Mouse (Mus musculus): ENCODE measurements around the gene Brca2.

Gene Brca2

DNA sequence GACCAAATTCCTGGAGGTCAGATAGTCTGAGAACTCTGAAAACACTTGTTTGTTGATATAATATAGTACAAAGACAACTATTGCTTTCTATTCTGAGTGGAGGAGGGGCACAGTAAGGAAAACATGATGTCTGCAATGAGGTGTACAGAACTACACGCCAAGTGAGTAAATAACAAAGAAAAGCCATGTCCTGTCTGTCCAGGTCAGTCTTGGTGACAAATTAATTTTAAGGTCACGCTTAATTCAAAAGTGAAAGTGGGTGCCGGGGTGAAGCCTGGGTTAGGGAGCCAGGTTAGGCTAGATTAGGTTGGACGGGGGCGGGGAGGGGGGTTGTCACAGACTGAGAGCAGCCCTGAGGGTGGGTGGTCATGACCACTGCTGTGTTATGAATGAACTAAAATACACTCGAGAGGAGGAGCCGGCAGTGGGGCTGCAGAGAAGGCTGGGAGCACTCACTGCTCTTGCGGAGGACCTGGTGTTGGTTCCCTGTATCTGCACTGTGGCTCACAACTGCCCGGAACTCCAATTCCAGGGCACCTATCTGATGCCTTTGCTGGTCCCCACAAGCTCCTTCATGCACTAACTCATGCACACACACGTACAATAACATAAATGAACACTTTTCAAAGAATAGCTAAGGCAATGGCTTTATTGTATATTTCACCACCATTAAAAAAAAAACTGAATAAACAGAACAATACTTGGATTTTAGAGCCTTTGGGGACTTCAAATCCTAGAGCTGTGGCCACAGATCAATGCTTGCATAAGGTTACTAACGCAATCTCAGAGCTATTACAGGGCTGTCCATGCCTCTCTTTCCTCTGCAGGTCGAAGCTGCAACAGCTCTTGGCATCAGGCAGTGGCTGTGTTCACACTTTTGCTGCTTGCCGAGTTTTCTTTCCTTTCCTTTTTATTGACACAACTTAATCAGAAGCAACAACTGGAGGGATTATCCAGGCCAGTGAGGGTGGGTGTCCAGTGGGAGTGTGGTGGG is 77.2 kb downstream of the Brca2 start:
- DNase-seq, result no peak

DNA sequence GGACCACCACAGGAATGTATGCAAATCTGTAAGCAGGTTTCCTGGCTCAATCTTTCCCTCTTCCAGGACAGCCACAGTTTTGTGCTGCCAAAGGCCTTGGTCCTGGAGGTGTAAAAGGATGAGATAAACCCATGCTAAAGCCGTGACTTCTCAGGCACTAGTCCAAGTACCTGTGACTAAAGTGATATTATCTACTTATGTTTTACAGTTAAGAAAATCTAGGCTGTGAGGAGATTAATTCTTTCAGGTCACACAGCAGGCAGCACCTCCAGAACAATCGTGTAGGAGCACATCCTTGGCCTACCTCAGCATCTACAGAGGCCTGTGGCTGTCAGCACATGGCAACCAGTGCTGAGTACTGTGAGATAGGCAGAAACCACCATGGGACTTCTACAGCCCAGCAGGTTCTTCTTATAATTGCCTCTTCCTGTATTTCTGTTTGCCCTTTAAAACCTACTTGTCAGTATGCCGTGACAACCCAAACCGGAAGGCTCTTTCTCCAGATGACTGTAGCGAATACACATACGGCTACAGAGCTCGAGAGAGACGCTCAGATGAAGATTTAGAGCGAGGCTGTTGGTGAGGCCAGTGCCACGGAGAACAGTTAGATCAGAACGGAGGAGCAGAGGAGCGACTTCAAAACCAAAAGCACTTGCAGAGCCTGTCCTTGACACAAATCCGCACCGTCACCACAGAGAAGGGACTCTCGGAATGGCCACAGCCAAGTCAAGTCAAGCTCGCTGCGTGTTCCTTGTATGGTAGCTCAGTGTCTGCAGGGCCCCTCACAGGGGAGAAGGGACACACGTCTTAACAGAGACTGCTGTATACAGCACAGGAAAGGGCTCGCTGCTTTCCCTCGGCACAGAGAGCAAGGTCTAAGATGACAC is 78.4 kb downstream of the Brca2 start:
- DNase-seq, result no peak

DNA sequence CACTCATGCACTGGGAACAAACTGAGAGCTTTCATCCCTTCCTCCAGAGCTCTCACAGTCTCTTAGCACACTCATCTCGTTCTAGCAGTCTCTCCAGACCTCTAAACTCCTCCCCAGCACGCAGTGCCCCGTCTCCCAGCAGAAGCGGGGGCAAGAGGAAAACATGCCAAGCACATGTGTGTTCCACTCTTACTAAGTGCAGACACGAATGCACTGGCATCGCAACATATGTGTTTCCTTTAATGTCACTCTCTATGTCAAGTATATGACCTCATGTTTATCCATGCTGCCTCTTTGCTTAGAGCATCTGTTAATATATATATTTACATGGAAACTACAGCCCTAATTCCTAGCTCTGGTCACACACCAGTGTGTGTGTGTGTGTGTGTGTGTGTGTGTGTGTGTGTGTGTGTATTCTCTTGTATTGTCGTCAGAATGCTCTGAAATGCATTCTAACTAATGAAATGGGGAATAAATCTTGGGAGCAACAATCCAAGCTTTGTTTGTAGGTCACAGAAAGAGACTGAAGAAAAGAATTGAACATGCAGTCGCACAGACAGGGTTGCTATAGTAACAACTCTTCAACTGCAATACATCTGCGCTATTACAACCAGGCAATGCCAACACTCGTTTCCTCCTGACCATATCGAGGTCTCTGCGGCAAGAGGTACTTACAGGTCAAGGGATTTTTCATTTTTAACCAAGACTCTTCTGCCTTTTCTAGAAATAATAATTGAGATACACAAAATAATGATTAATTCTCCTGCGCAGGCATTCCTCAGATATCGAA is 79.2 kb downstream of the Brca2 start:
- no peak for DNase-seq

DNA sequence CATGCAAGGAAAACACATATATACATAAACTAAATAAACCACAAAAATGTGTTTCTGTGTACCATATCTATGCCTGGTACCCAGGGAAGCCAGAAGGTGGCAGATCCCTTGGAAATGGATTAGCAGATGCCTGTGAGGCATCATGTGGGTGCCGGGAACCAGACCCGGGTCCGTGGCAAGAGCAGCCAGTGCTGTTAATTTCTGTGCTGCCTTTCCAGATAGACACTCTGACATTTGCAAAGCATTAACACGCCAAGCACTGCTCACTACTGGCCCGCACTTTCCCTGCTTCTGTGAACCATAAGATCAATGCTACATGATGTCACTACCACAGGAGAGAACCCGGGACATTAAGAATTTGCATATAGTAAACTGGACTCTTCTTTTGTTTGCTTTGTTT is 83.7 kb downstream of the Brca2 start:
- DNase-seq, result no peak

DNA sequence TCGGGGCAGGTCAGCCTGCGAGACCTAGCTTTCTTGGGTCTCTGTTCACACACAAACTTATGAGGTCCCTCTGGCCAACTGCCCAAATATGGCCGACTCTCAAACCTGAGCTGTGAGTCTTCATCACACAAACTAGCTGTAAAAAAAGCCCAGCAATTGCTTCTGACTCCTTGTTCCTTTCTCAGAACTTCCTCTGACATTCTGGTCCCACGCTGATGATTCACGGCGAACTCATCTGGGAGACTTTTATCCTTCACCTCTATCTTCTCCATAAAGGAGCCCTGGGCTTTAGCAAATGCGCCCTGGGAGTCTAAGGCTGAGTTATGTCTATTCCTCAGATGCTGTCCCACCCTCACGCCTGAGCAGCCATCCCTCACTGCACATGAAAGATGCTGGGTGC is 85.2 kb downstream of the Brca2 start:
- no peak for DNase-seq

DNA sequence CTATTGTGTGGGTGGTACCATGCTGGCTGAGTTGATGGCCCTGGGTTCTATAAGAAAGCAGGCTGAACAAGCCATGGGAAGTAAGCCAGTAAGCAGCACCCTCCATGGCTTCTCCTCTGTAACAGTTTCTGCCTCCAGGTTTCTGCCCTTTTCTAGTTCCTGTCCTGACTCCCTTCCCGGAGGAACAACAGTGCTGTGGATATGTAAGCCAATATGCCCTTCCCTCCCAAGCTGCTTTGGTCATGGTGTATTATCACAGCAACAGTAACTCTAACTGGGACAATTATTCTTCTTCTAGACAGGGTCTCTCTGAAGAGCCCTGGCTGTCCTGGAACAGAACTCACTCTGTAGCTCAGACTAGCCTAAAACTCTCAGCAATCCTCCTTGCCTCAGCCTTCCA is 88.7 kb downstream of the Brca2 start:
- DNase-seq, result no peak

DNA sequence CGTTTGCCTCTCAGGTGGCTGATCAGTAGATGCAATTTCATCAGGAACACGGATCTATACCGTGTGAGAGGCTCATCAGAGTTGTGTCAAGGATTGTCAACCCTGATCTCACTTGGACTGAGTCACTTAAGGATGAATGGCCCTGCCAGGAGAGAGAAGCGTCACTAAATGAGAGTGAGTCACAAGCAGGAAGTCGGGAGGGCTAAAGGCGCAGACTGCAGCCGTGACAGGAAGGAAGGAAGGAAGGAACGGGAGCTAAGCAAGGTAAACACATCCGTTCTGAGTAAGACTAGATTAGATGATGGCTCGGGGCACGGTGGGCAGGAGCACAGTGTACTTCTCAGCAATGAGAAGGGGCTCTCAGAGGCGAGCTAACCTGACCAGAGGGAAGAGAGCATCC is 89.3 kb downstream of the Brca2 start:
- DNase-seq, result no peak

DNA sequence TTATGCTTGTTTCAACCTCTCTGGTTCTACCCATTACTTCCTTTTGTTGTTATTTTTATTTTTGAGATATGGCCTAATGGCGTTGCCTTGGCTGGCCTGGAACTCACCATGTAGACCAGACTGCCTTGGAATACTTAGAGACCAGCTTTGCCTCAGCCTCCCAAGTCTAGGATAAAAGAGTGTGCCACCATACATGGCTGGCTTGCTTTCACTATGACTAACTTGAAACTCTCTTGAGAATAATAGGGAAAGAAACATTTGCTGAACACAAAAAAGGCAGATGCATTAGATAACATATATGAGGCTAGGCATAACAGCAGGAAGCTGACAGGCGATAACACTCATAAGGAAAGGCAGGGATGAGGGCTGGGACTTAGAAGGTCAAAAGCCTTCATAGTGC is 91.6 kb downstream of the Brca2 start:
- no peak for DNase-seq

DNA sequence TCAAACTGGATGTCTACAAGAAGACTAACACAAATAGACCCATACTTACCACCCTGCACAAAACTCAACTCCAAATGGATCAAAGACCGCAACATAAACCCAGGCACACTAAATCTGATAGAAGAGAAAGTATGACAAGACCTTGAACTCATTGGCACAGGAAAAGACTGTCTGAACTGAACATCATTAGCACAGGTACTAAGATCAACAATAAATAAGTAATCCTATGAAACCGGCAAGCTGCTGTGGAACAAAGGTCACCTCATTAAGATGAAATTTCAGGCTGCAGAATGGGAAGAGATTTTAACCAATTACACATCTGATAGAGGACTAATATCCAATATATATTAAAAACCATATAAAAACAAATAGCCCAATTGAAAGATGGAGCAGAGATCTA is 93.8 kb downstream of the Brca2 start:
- no peak for DNase-seq

DNA sequence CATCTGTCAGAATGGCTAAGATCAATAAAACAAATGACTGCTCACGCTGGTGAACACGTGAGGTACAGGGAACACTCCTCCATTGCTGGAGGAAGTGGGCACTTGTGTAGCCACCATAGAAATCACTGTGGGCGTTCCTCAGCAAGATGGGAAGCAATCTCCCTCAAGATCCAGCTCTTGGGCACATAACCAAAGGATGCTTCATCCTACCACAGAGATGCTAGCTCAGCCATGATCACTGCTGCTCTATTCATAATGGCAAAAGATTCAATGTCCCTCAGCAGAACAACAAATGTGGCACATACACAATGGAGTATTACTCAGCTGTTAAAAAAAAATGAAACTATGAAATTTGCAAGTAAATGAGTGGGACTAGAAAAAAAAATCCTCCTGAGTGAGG is 94.3 kb downstream of the Brca2 start:
- DNase-seq, result no peak

DNA sequence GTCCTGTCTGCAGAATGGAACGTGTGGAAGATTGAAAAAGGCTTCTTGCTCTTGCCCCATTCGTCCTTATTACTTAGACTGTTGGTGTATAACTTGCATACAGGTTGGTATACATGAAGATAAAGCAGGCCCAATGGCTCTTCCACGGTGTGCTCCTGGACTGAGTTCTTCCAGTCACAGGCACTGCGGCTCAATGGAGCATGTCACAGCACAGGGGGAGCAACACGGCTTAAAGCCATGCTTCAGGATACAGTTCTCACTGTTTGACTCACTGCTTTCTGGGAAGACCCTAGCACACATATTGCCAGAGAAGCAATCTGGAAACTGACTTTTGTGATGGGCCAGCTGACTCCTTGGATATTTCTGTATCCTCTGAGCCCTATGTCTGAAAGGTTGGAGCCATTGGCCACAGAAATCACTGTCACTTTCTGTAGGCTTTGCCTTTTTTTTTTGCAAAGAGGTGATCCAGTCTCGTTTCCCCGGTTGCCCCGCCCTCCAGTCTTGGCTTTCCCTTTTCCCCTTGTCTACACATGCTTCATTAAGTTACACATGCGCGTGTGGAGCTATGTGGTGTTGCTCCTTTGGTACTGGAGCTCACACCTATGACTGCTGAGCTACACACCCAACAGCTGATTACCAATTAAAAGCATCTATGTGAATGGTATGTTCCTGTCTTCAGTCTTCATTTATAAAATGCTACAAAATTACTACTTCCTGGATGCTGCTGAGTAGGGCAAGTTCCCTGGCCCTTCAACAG is 96.3 kb downstream of the Brca2 start:
- no peak for DNase-seq
